Comparison of ENCODE assay signal across 26 mouse cellular contexts in the genomic region with DNA sequence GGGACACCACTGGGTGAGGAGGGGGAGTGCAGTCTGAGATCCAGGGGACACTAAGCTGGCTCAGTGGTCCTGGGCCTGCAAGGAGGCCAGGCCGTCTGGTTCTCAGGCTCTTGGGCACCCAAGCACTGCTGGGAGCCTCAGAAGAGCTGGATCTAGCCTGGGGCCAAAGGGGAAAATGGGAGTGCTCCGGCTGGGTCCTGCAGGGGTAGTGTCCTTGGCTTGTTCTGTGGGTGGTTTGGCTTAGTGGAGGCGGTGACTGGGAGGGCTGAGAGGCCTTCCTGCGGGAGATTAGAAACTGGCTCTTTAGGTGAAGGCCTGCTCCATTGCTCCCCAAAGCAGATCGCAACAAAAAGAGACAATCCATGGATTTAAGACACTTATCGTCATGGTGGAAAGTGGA. TPM values are rescaled to one million over a fixed set of nuclear protein-coding genes. Genes with fewer than 3 reads are reported as not detected.
DNase-seq lines count a peak whose midpoint lies in the region; ATAC-seq and TF ChIP-seq lines count a peak whose summit lies in the region.
"Had no signal": no experiment of that assay in that cellular context is flagged by ENCODE, and none has a peak within 500 bp of the region (broad histone marks: within the 10 kb centered on the region; RNA-seq: fewer than 3 reads in every experiment).

No protein-coding gene starts in this region.

- no peaks in the 10 kb centered on the region for H3K4me1 ChIP-seq in hindbrain, embryonic 16.5 days (ENCODE audit: control insufficient read depth, insufficient read depth, low read depth, low read length)
- no peaks in the 10 kb centered on the region for H3K4me1 ChIP-seq in hindbrain, postnatal 0 days (ENCODE audit: insufficient read depth, low read length)
- H3K4me1 ChIP-seq: forebrain, embryonic 13.5 days; heart, embryonic 12.5 days; limb, embryonic 12.5 days; lung, embryonic 15.5 days; neural tube, embryonic 12.5 days had no signal

- no peaks in the 10 kb centered on the region for H3K9me3 ChIP-seq in hindbrain, embryonic 16.5 days (ENCODE audit: control insufficient read depth, low read length)
- no peaks in the 10 kb centered on the region for H3K9me3 ChIP-seq in hindbrain, postnatal 0 days (ENCODE audit: low read length)
- H3K9me3 ChIP-seq: forebrain, embryonic 13.5 days; heart, embryonic 12.5 days; limb, embryonic 12.5 days; liver, embryonic 15.5 days; lung, embryonic 15.5 days; neural tube, embryonic 12.5 days had no signal

- H3K4me3 ChIP-seq in hindbrain, embryonic 16.5 days (ENCODE audit: low read length) = no peak overlapping the region
- H3K4me3 ChIP-seq in hindbrain, postnatal 0 days (ENCODE audit: low read length) = no peak overlapping the region
- H3K4me3 ChIP-seq: forebrain, embryonic 13.5 days; heart, adult 2 months; heart, embryonic 12.5 days; left cerebral cortex, adult 2 months; limb, embryonic 12.5 days; liver, embryonic 15.5 days; lung, embryonic 15.5 days; myocyte; neural tube, embryonic 12.5 days had no signal

- ATAC-seq in hindbrain, embryonic 16.5 days = peak; percentile 34; the same call in 1 of the 2 replicates
- no peak for ATAC-seq in hindbrain, postnatal 0 days
- ATAC-seq: forebrain, embryonic 13.5 days; midbrain, embryonic 16.5 days; Patski had no signal

- H3K27me3 ChIP-seq in hindbrain, embryonic 16.5 days (replicated peaks; ENCODE audit: control insufficient read depth, insufficient read depth, low read length) = no peaks in the 10 kb centered on the region
- no peaks in the 10 kb centered on the region for H3K27me3 ChIP-seq in hindbrain, postnatal 0 days (ENCODE audit: insufficient read depth, low read length)
- H3K27me3 ChIP-seq: forebrain, embryonic 13.5 days; heart, embryonic 12.5 days; limb, embryonic 12.5 days; liver, embryonic 15.5 days; lung, embryonic 15.5 days; neural tube, embryonic 12.5 days; Patski had no signal

- peaks cover 4% of the 10 kb centered on the region for H3K36me3 ChIP-seq in hindbrain, embryonic 16.5 days (ENCODE audit: control insufficient read depth, insufficient read depth, low read length)
- peaks cover 14% of the 10 kb centered on the region for H3K36me3 ChIP-seq in hindbrain, postnatal 0 days (ENCODE audit: insufficient read depth, low read length)
- H3K36me3 ChIP-seq: limb, embryonic 12.5 days; lung, embryonic 15.5 days; neural tube, embryonic 12.5 days had no signal

- no peak for TF ChIP-seq CTCF in hindbrain, postnatal 0 days (IDR thresholded peaks at IDR 0.05; ENCODE audit: low read depth)

- WGBS in hindbrain, embryonic 16.5 days = 87% methylated on average over 6 of the region's 6 CpGs
- WGBS in hindbrain, postnatal 0 days = 86% methylated on average over 6 of the region's 6 CpGs

- no peak overlapping the region for H3K4me2 ChIP-seq in hindbrain, embryonic 16.5 days (ENCODE audit: low read length)
- H3K4me2 ChIP-seq in hindbrain, postnatal 0 days (ENCODE audit: low read depth, low read length) = no peak overlapping the region
- H3K4me2 ChIP-seq: forebrain, embryonic 13.5 days; heart, embryonic 12.5 days; limb, embryonic 12.5 days; liver, embryonic 15.5 days; lung, embryonic 15.5 days; midbrain, embryonic 11.5 days; neural tube, embryonic 12.5 days had no signal

- H3K27ac ChIP-seq in hindbrain, embryonic 16.5 days (ENCODE audit: low read depth, low read length) = no peak overlapping the region
- no peak overlapping the region for H3K27ac ChIP-seq in hindbrain, postnatal 0 days
- H3K27ac ChIP-seq: forebrain, embryonic 13.5 days; heart, adult 2 months; left cerebral cortex, adult 2 months; limb, embryonic 12.5 days; liver, embryonic 15.5 days; lung, embryonic 15.5 days; neural tube, embryonic 12.5 days had no signal

- peak; percentile 24 for DNase-seq in adrenal gland, postnatal 10 days
- no peak for DNase-seq in adrenal gland, adult 18-20 months (ENCODE audit: low spot score in 2 of 2)
- DNase-seq in hindbrain, postnatal 0 days (ENCODE audit: low spot score) = no peak
- peak; percentile 31 for DNase-seq in ovary, postnatal 36 days (ENCODE audit: low spot score)
- DNase-seq in ovary, postnatal 10 days (ENCODE audit: low spot score) = no peak
- DNase-seq in adrenal gland, postnatal 25 days = peak; percentile 29
- DNase-seq in lung, adult 18-20 months = no peak
- DNase-seq: cerebellum, adult 8-10 months; cerebellum, postnatal 25 days; gastrocnemius, postnatal 25 days; heart, adult 2 months; heart, postnatal 4 days; right cerebral cortex, postnatal 25 days; thymus, postnatal 4 days had no signal

- no peak overlapping the region for H3K9ac ChIP-seq in hindbrain, embryonic 16.5 days (ENCODE audit: low read depth, low read length)
- H3K9ac ChIP-seq in hindbrain, postnatal 0 days (replicated peaks; ENCODE audit: low read length) = no peak overlapping the region
- H3K9ac ChIP-seq: forebrain, embryonic 13.5 days; heart, embryonic 12.5 days; limb, embryonic 12.5 days; liver, embryonic 15.5 days; lung, embryonic 15.5 days; neural tube, embryonic 12.5 days had no signal

RNA-seq across cellular contexts. Expression of a gene that starts 16.4 kb away (rescaled TPM):
- 10 to 100 TPM; 14.8 to 17.3 TPM for total RNA-seq in adrenal gland, postnatal 10 days (2021)
- total RNA-seq in adrenal gland, adult 18-20 months (2021) = 10 to 100 TPM; 29.6 to 36.7 TPM
- polyA plus RNA-seq in hindbrain, embryonic 16.5 days (2015; fragmentation: Nextera tagmentation; extraction: Ambion mirVana) = 3.0 and 3.9 TPM in 2 replicates
- 2.7 and 4.4 TPM in 2 replicates for total RNA-seq in hindbrain, postnatal 0 days (2014; rRNA removed)
- polyA plus RNA-seq in hindbrain, postnatal 0 days (2015; fragmentation: Nextera tagmentation; extraction: Ambion mirVana) = 2.6 and 3.6 TPM in 2 replicates
- 23.0 and 33.9 TPM in 2 replicates for total RNA-seq in adrenal gland, postnatal 25 days (2021)

RNA-seq across cellular contexts. Expression of a gene that starts 52.1 kb away (rescaled TPM):
- 10 to 100 TPM in 1 of 2 experiments, 1 to 10 TPM in 1; 7.9 to 11.1 TPM for total RNA-seq in adrenal gland, postnatal 10 days (2021)
- total RNA-seq in adrenal gland, adult 18-20 months (2021) = 1 to 10 TPM; 5.3 to 6.5 TPM
- polyA plus RNA-seq in hindbrain, embryonic 16.5 days (2015; fragmentation: Nextera tagmentation; extraction: Ambion mirVana) = 36.1 and 41.3 TPM in 2 replicates
- 33.2 and 43.7 TPM in 2 replicates for total RNA-seq in hindbrain, postnatal 0 days (2014; rRNA removed)
- polyA plus RNA-seq in hindbrain, postnatal 0 days (2015; fragmentation: Nextera tagmentation; extraction: Ambion mirVana) = 33.7 and 33.9 TPM in 2 replicates
- total RNA-seq in adrenal gland, postnatal 25 days (2021) = 8.9 and 11.3 TPM in 2 replicates

RNA-seq across cellular contexts. Expression of a gene that starts 53.9 kb away (rescaled TPM):
- total RNA-seq in adrenal gland, postnatal 10 days (2021) = 10 to 100 TPM; 19.3 to 23.0 TPM
- 10 to 100 TPM; 26.1 to 33.5 TPM for total RNA-seq in adrenal gland, adult 18-20 months (2021)
- 4.7 and 5.1 TPM in 2 replicates for polyA plus RNA-seq in hindbrain, embryonic 16.5 days (2015; fragmentation: Nextera tagmentation; extraction: Ambion mirVana)
- total RNA-seq in hindbrain, postnatal 0 days (2014; rRNA removed) = 6.3 and 7.8 TPM in 2 replicates
- 4.1 and 4.5 TPM in 2 replicates for polyA plus RNA-seq in hindbrain, postnatal 0 days (2015; fragmentation: Nextera tagmentation; extraction: Ambion mirVana)
- 23.0 and 25.8 TPM in 2 replicates for total RNA-seq in adrenal gland, postnatal 25 days (2021)

Comparison
In these comparisons a context has a peak if more than half of its experiments do, and no peak if none do; other contexts are left out.
1. DNase-seq: peak in adrenal gland, postnatal 10 days (single experiment), ovary, postnatal 36 days (single experiment) and adrenal gland, postnatal 25 days (single experiment); none in adrenal gland, adult 18-20 months (0 of 2), hindbrain, postnatal 0 days (single experiment), ovary, postnatal 10 days (single experiment) and lung, adult 18-20 months (0 of 2).